Mouse (Mus musculus) midbrain, embryonic 12.5 days (tissue): ENCODE data around the gene Cdc123. TPM values are rescaled to one million over a fixed set of nuclear protein-coding genes. Genes with fewer than 3 reads are reported as not detected.

Experiments
- ATAC-seq: fragments of 200-750 bp; cut with Nextera tagmentation; 2 replicates; pipeline ENCODE4 v1.8.0; 2017; ENCODE audit warnings: low read depth, moderate TSS enrichment, moderate library complexity; ENCODE audit not compliant: low FRiP score
- H3K27ac ChIP-seq: fragments of 300-500 bp; sonication (generic); replicated peaks from 2 replicates; pipeline ENCODE4 v1.5.1; 2016; ENCODE audit warnings: mild to moderate bottlenecking
- H3K27me3 ChIP-seq: fragments of 300-500 bp; sonication (generic); 2 replicates; pipeline ENCODE4 v1.6.1; 2016; ENCODE audit warnings: mild to moderate bottlenecking
- H3K36me3 ChIP-seq: fragments of 300-500 bp; sonication (generic); 2 replicates; pipeline ENCODE4 v1.6.1; 2016
- H3K4me1 ChIP-seq: fragments of 300-500 bp; sonication (generic); 2 replicates; pipeline ENCODE4 v1.6.1; 2016
- H3K4me2 ChIP-seq: fragments of 300-500 bp; sonication (generic); replicated peaks from 2 replicates; pipeline ENCODE4 v1.6.1; 2016; ENCODE audit warnings: mild to moderate bottlenecking, moderate library complexity
- H3K4me3 ChIP-seq: fragments of 300-500 bp; sonication (generic); 2 replicates; pipeline ENCODE4 v1.5.1; 2016; ENCODE audit warnings: mild to moderate bottlenecking
- H3K9ac ChIP-seq: fragments of 300-500 bp; sonication (generic); replicated peaks from 2 replicates; pipeline ENCODE4 v1.6.1; 2016; ENCODE audit warnings: mild to moderate bottlenecking, moderate library complexity
- H3K9me3 ChIP-seq: fragments of 300-500 bp; sonication (generic); 2 replicates; pipeline ENCODE4 v1.6.1; 2016; ENCODE audit warnings: mild to moderate bottlenecking
- WGBS: fragments of 180-500 bp; shearing (Covaris S2); methylation state at CpG from one replicate; pipeline ENCODE4 v1.1.7; 2016; 5-methylcytosine and 5-hydroxymethylcytosine counted together
- polyA plus RNA-seq: library from polyadenylated mRNA; unstranded; fragments of >200 nt; fragmentation: Nextera tagmentation; extraction: Ambion mirVana; gene quantifications from 2 replicates; pipeline ENCODE4 v1.2.1, GENCODE M21; 2016

Gene Cdc123
- polyA plus RNA-seq, 1 experiment from 2014 or later, result 349 TPM

GRCm38 (mm10) chr2:5758569-5758968 lies 86.4 kb downstream of the Cdc123 start:
- no peak for ATAC-seq
- Histone ChIP-seq H3K36me3 (no peaks in the 10 kb centered on the region), H3K27ac (no peak overlapping the region), H3K9me3 (no peaks in the 10 kb centered on the region), H3K4me2 (no peak overlapping the region), H3K27me3 (no peaks in the 10 kb centered on the region), H3K4me1 (no peaks in the 10 kb centered on the region), H3K9ac (no peak overlapping the region), H3K4me3 (no peak overlapping the region)
- 91% methylated on average over 2 of the region's 2 CpGs for WGBS

GRCm38 (mm10) chr2:5750872-5751271 lies 94.1 kb downstream of the Cdc123 start:
- H3K36me3 ChIP-seq, result no peaks in the 10 kb centered on the region
- WGBS, result 82% methylated on average over 3 of the region's 3 CpGs
- ATAC-seq, result no peak
- H3K4me1 ChIP-seq, result no peaks in the 10 kb centered on the region
- no peak overlapping the region for H3K4me3 ChIP-seq
- no peak overlapping the region for H3K9ac ChIP-seq
- no peak overlapping the region for H3K4me2 ChIP-seq
- no peaks in the 10 kb centered on the region for H3K9me3 ChIP-seq
- no peak overlapping the region for H3K27ac ChIP-seq
- no peaks in the 10 kb centered on the region for H3K27me3 ChIP-seq

GRCm38 (mm10) chr2:5749210-5749609 lies 95.8 kb downstream of the Cdc123 start:
- Histone ChIP-seq H3K36me3 (no peaks in the 10 kb centered on the region), H3K27ac (no peak overlapping the region), H3K4me1 (no peaks in the 10 kb centered on the region), H3K4me3 (no peak overlapping the region), H3K27me3 (no peaks in the 10 kb centered on the region), H3K9me3 (no peaks in the 10 kb centered on the region), H3K9ac (no peak overlapping the region), H3K4me2 (no peak overlapping the region)
- no peak for ATAC-seq
- WGBS, result 86% methylated on average over 6 of the region's 6 CpGs

- 89% methylated on average over 5 of the region's 5 CpGs for WGBS
- no peak for ATAC-seq
Measured at GRCm38 (mm10) chr2:5747545-5748043, 97.4 kb downstream of the Cdc123 start.

GRCm38 (mm10) chr2:5746529-5746928 lies 98.4 kb downstream of the Cdc123 start:
- Histone ChIP-seq H3K4me3 (no peak overlapping the region), H3K27me3 (no peaks in the 10 kb centered on the region), H3K4me2 (no peak overlapping the region), H3K36me3 (no peaks in the 10 kb centered on the region), H3K9me3 (no peaks in the 10 kb centered on the region), H3K27ac (no peak overlapping the region), H3K9ac (no peak overlapping the region), H3K4me1 (no peaks in the 10 kb centered on the region)
- ATAC-seq, result no peak
- WGBS, result 79% methylated on average over 12 of the region's 12 CpGs

More at GRCm38 (mm10) chr2:5747545-5748043, 97.4 kb downstream of the Cdc123 start:
- Histone ChIP-seq H3K27me3 (no peaks in the 10 kb centered on the region), H3K4me3 (no peak overlapping the region), H3K4me1 (no peaks in the 10 kb centered on the region), H3K36me3 (no peaks in the 10 kb centered on the region), H3K27ac (no peak overlapping the region), H3K9me3 (no peaks in the 10 kb centered on the region), H3K9ac (no peak overlapping the region), H3K4me2 (no peak overlapping the region)

Other genes starting within 250 kb of the Cdc123 start
- 2.8 and 3.2 TPM in 2 replicates for gene Camk1d, start 130.6 kb downstream of the Cdc123 start, polyA plus RNA-seq
- gene Nudt5, start 145 bp downstream of the Cdc123 start, polyA plus RNA-seq, result 71.0 and 73.9 TPM in 2 replicates
- 1.7 and 2.3 TPM in 2 replicates for gene Gm13199, start 17.8 kb upstream of the Cdc123 start, polyA plus RNA-seq
- gene Sec61a2, start 50.3 kb upstream of the Cdc123 start, polyA plus RNA-seq, result 87.5 and 91.8 TPM in 2 replicates
- gene Dhtkd1, start 97.6 kb upstream of the Cdc123 start, polyA plus RNA-seq, result 5.5 and 6.1 TPM in 2 replicates
- 13.1 and 13.4 TPM in 2 replicates for gene Upf2, start 106.3 kb upstream of the Cdc123 start, polyA plus RNA-seq